Mouse (Mus musculus): ENCODE measurements around the gene Pappa. TPM values are rescaled to one million over a fixed set of nuclear protein-coding genes. Genes with fewer than 3 reads are reported as not detected.

The Pappa gene
- polyA plus RNA-seq, 1 experiment from 2014 or later = 0.88 TPM

DNA sequence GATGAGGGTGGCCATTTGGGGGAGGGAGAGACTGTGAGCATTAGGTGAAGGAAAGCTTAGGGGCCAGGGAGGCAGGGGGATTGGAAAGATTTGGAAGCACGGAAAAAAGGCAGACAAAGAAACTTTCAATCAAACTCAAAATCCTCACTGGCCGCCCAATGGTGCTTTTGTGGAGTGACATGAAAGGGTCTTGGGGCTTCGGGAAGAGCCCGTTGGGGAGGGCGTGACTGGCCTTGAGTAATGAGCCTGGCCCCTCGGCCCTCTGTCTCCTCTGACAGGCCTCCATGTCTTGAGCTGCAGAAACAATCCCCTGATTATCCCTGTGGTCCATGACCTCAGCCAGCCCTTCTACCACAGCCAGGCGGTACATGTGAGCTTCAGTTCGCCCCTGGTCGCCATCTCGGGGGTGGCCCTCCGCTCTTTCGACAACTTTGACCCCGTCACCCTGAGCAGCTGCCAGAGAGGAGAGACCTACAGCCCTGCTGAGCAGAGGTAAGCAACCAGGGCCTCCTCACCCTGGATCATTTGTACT, 173.1 kb downstream of the Pappa start:
- Histone ChIP-seq H3K9ac (replicated peaks; ENCODE audit: low read length) (no peak overlapping the region), H3K9me3 (replicated peaks; ENCODE audit: control insufficient read depth, low read length) (no peaks in the 10 kb centered on the region), H3K4me1 (ENCODE audit: control insufficient read depth, insufficient read depth, low read length) (no peaks in the 10 kb centered on the region), H3K4me2 (ENCODE audit: low read depth, low read length) (no peak overlapping the region), H3K36me3 (replicated peaks; ENCODE audit: control insufficient read depth, insufficient read depth, low read depth, low read length) (no peaks in the 10 kb centered on the region), H3K27me3 (ENCODE audit: control insufficient read depth, insufficient read depth, low read length) (no peaks in the 10 kb centered on the region), H3K4me3 (ENCODE audit: low read depth, low read length) (no peak overlapping the region), H3K27ac (replicated peaks; ENCODE audit: low read depth, low read length) (no peak overlapping the region)
- 8% methylated on average over 13 of the region's 13 CpGs for WGBS
- peak; percentile 59 for DNase-seq (ENCODE audit: low spot score)
- peak; percentile 94 for ATAC-seq (replicated peaks; ENCODE audit: insufficient number of reproducible peaks, low FRiP score, low TSS enrichment, low read depth)

- H3K27me3 ChIP-seq (ENCODE audit: control insufficient read depth, insufficient read depth, low read length) = no peaks in the 10 kb centered on the region
- no peaks in the 10 kb centered on the region for H3K9me3 ChIP-seq (replicated peaks; ENCODE audit: control insufficient read depth, low read length)
- no peak overlapping the region for H3K4me2 ChIP-seq (ENCODE audit: low read depth, low read length)
- no peaks in the 10 kb centered on the region for H3K36me3 ChIP-seq (replicated peaks; ENCODE audit: control insufficient read depth, insufficient read depth, low read depth, low read length)
- no peak for ATAC-seq (replicated peaks; ENCODE audit: insufficient number of reproducible peaks, low FRiP score, low TSS enrichment, low read depth)
- H3K4me1 ChIP-seq (ENCODE audit: control insufficient read depth, insufficient read depth, low read length) = no peaks in the 10 kb centered on the region
- H3K27ac ChIP-seq (replicated peaks; ENCODE audit: low read depth, low read length) = no peak overlapping the region
- 81% methylated on average over 9 of the region's 9 CpGs for WGBS
- no peak for DNase-seq (ENCODE audit: low spot score)
- no peak overlapping the region for H3K4me3 ChIP-seq (ENCODE audit: low read depth, low read length)
- no peak overlapping the region for H3K9ac ChIP-seq (replicated peaks; ENCODE audit: low read length)
Measured at GRCm38 (mm10) chr4:65298212-65299181, 174.5 kb downstream of the Pappa start.

GRCm38 (mm10) chr4:65299365-65299764, 175.4 kb downstream of the Pappa start:
- no peaks in the 10 kb centered on the region for H3K9me3 ChIP-seq (replicated peaks; ENCODE audit: control insufficient read depth, low read length)
- H3K9ac ChIP-seq (replicated peaks; ENCODE audit: low read length) = no peak overlapping the region
- no peaks in the 10 kb centered on the region for H3K27me3 ChIP-seq (ENCODE audit: control insufficient read depth, insufficient read depth, low read length)
- H3K4me3 ChIP-seq (ENCODE audit: low read depth, low read length) = no peak overlapping the region
- WGBS = 74% methylated on average over 1 of the region's 1 CpGs
- H3K36me3 ChIP-seq (replicated peaks; ENCODE audit: control insufficient read depth, insufficient read depth, low read depth, low read length) = no peaks in the 10 kb centered on the region
- no peak for DNase-seq (ENCODE audit: low spot score)
- H3K4me2 ChIP-seq (ENCODE audit: low read depth, low read length) = no peak overlapping the region
- no peaks in the 10 kb centered on the region for H3K4me1 ChIP-seq (ENCODE audit: control insufficient read depth, insufficient read depth, low read length)
- no peak for ATAC-seq (replicated peaks; ENCODE audit: insufficient number of reproducible peaks, low FRiP score, low TSS enrichment, low read depth)
- no peak overlapping the region for H3K27ac ChIP-seq (replicated peaks; ENCODE audit: low read depth, low read length)

GRCm38 (mm10) chr4:65300431-65300830, 176.5 kb downstream of the Pappa start:
- no peaks in the 10 kb centered on the region for H3K27me3 ChIP-seq (ENCODE audit: control insufficient read depth, insufficient read depth, low read length)
- no peak overlapping the region for H3K4me3 ChIP-seq (ENCODE audit: low read depth, low read length)
- no peak for ATAC-seq (replicated peaks; ENCODE audit: insufficient number of reproducible peaks, low FRiP score, low TSS enrichment, low read depth)
- no peak overlapping the region for H3K9ac ChIP-seq (replicated peaks; ENCODE audit: low read length)
- H3K9me3 ChIP-seq (replicated peaks; ENCODE audit: control insufficient read depth, low read length) = no peaks in the 10 kb centered on the region
- H3K4me2 ChIP-seq (ENCODE audit: low read depth, low read length) = no peak overlapping the region
- no peaks in the 10 kb centered on the region for H3K4me1 ChIP-seq (ENCODE audit: control insufficient read depth, insufficient read depth, low read length)
- H3K36me3 ChIP-seq (replicated peaks; ENCODE audit: control insufficient read depth, insufficient read depth, low read depth, low read length) = no peaks in the 10 kb centered on the region
- WGBS = 86% methylated on average over 3 of the region's 3 CpGs
- no peak for DNase-seq (ENCODE audit: low spot score)
- H3K27ac ChIP-seq (replicated peaks; ENCODE audit: low read depth, low read length) = no peak overlapping the region

DNA sequence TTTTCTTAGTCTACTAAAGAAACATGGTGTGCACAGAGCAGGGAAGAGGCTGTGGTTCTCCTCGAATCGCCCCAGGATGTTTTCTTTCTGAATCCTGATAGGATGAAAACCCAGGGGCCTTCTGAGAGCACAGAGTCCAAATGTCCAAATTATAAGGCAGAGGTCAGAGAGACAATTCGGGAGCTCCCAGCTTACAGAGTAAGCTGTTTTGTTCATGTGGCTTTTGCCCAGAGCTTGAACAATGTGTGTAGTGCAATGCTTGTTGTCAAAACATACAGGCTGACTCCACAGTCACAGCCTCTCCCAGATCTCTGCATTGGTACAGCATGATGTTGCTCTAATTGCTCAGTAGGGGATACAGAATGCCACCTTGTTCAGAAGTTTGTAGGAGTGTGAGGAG, 178.7 kb downstream of the Pappa start:
- Histone ChIP-seq H3K27me3 (ENCODE audit: control insufficient read depth, insufficient read depth, low read length) (no peaks in the 10 kb centered on the region), H3K9me3 (replicated peaks; ENCODE audit: control insufficient read depth, low read length) (no peaks in the 10 kb centered on the region), H3K4me1 (ENCODE audit: control insufficient read depth, insufficient read depth, low read length) (no peaks in the 10 kb centered on the region), H3K4me3 (ENCODE audit: low read depth, low read length) (no peak overlapping the region), H3K27ac (replicated peaks; ENCODE audit: low read depth, low read length) (no peak overlapping the region), H3K4me2 (ENCODE audit: low read depth, low read length) (no peak overlapping the region), H3K36me3 (replicated peaks; ENCODE audit: control insufficient read depth, insufficient read depth, low read depth, low read length) (no peaks in the 10 kb centered on the region), H3K9ac (replicated peaks; ENCODE audit: low read length) (no peak overlapping the region)
- 46% methylated on average over 3 of the region's 3 CpGs for WGBS
- ATAC-seq (replicated peaks; ENCODE audit: insufficient number of reproducible peaks, low FRiP score, low TSS enrichment, low read depth) (no peak), DNase-seq (ENCODE audit: low spot score) (no peak)

- H3K27ac ChIP-seq (replicated peaks; ENCODE audit: low read depth, low read length) = no peak overlapping the region
- H3K4me2 ChIP-seq (ENCODE audit: low read depth, low read length) = no peak overlapping the region
- no peak overlapping the region for H3K9ac ChIP-seq (replicated peaks; ENCODE audit: low read length)
- H3K36me3 ChIP-seq (replicated peaks; ENCODE audit: control insufficient read depth, insufficient read depth, low read depth, low read length) = no peaks in the 10 kb centered on the region
- no peaks in the 10 kb centered on the region for H3K9me3 ChIP-seq (replicated peaks; ENCODE audit: control insufficient read depth, low read length)
- DNase-seq (ENCODE audit: low spot score) (no peak), ATAC-seq (replicated peaks; ENCODE audit: insufficient number of reproducible peaks, low FRiP score, low TSS enrichment, low read depth) (no peak)
- H3K4me1 ChIP-seq (ENCODE audit: control insufficient read depth, insufficient read depth, low read length) = no peaks in the 10 kb centered on the region
- H3K4me3 ChIP-seq (ENCODE audit: low read depth, low read length) = no peak overlapping the region
- WGBS = 82% methylated on average over 10 of the region's 10 CpGs
- no peaks in the 10 kb centered on the region for H3K27me3 ChIP-seq (ENCODE audit: control insufficient read depth, insufficient read depth, low read length)
Measured at GRCm38 (mm10) chr4:65317877-65318525, 194.0 kb downstream of the Pappa start.

- no peak for ATAC-seq (replicated peaks; ENCODE audit: insufficient number of reproducible peaks, low FRiP score, low TSS enrichment, low read depth)
- WGBS = 89% methylated on average over 4 of the region's 4 CpGs
Measured at GRCm38 (mm10) chr4:65321340-65321739, 197.4 kb downstream of the Pappa start.

DNA sequence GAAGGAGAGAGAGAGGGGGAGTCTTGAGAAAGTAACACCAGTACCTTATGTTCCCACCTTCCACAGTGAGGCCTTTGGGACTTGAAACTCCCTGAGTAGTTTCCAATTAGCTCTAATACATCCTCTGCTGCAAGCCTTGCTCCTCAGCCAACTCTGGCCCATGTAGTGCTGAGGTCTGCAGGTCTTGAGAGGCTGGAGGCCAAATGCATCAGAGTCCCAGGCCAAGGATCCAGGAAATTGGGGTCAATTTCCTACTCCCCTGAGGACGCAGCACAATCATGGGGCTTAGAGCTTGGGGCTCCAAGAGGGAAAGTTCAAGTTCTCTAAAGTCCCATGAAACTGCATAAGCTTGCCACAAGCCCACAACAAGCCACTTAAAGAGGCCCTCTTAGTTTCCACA, 198.0 kb downstream of the Pappa start:
- Histone ChIP-seq H3K4me2 (ENCODE audit: low read depth, low read length) (no peak overlapping the region), H3K9ac (replicated peaks; ENCODE audit: low read length) (no peak overlapping the region), H3K9me3 (replicated peaks; ENCODE audit: control insufficient read depth, low read length) (no peaks in the 10 kb centered on the region), H3K27ac (replicated peaks; ENCODE audit: low read depth, low read length) (no peak overlapping the region), H3K27me3 (ENCODE audit: control insufficient read depth, insufficient read depth, low read length) (no peaks in the 10 kb centered on the region), H3K36me3 (replicated peaks; ENCODE audit: control insufficient read depth, insufficient read depth, low read depth, low read length) (no peaks in the 10 kb centered on the region), H3K4me3 (ENCODE audit: low read depth, low read length) (no peak overlapping the region), H3K4me1 (ENCODE audit: control insufficient read depth, insufficient read depth, low read length) (no peaks in the 10 kb centered on the region)
- ATAC-seq (replicated peaks; ENCODE audit: insufficient number of reproducible peaks, low FRiP score, low TSS enrichment, low read depth) = no peak
- WGBS = 71% methylated on average over 1 of the region's 1 CpGs
- no peak for DNase-seq (ENCODE audit: low spot score)

More at GRCm38 (mm10) chr4:65321340-65321739, 197.4 kb downstream of the Pappa start:
- Histone ChIP-seq H3K4me1 (ENCODE audit: control insufficient read depth, insufficient read depth, low read length) (no peaks in the 10 kb centered on the region), H3K9me3 (replicated peaks; ENCODE audit: control insufficient read depth, low read length) (no peaks in the 10 kb centered on the region), H3K27ac (replicated peaks; ENCODE audit: low read depth, low read length) (no peak overlapping the region), H3K4me3 (ENCODE audit: low read depth, low read length) (no peak overlapping the region), H3K9ac (replicated peaks; ENCODE audit: low read length) (no peak overlapping the region), H3K36me3 (replicated peaks; ENCODE audit: control insufficient read depth, insufficient read depth, low read depth, low read length) (no peaks in the 10 kb centered on the region), H3K27me3 (ENCODE audit: control insufficient read depth, insufficient read depth, low read length) (no peaks in the 10 kb centered on the region), H3K4me2 (ENCODE audit: low read depth, low read length) (no peak overlapping the region)
- no peak for DNase-seq (ENCODE audit: low spot score)

Measured in embryonic facial prominence, embryonic 11.5 days (tissue).